Mouse (Mus musculus) c-Kit-negative CD71-positive TER-119-positive erythroid progenitor cells, embryonic 14.5 days (primary cell): ENCODE data around the gene Trpc2.
"Not testable (repeated sequence)": the region's sequence is repeated elsewhere in the genome, so short reads cannot be mapped to it uniquely, and the experiment has no call there.

Source experiments
- DNase-seq: peaks from one replicate; pipeline ENCODE4 v3.0.0-alpha.2; 2013; ENCODE audit warnings: low read depth, low spot score

The Trpc2 gene

GRCm38 (mm10) chr7:102082816-102083215 lies at the start of gene Trpc2:
TSS of gene Trpc2 (plus strand) at chr7:102083116.
- no peak for DNase-seq

DNA sequence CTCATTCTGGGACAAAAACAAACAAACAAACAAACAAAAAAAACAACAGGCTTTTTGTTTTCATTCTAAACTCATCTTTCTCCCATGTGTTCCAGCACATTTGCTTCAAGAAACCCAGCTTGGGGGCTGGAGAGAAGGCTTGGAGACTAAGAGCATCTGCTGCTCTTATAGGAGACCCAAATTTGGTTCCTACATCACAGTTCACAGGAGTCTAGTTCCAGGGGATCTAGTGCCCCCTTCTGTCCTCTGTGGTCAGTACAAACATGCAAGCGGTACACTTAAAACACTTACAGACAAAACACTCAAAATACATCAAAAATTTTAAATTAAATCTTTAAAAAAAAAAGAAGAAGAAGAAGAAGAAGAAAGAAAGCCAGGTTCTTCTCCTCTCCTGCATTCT lies 48.0 kb upstream of the Trpc2 start:
- no peak for DNase-seq

DNA sequence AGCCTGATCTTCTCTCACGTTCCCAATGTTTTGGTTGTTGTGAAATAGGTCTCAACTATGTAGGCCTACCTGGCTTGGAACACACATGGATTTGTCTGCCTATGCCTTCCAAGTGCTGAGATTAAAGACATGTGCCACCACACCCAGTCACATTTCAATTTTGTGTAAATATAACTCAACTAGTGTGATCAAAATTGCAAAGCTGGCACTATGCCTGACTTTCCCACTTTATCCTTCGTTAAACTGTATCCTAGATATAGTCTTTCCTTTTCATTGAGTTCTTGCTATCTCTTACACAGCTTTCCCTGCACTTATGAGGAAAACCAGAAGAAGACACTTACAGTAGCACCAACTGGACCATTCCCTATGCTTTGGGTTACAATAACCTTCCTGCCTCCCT lies 47.4 kb upstream of the Trpc2 start:
- DNase-seq, result no peak

GRCm38 (mm10) chr7:102037318-102037717 lies 45.6 kb upstream of the Trpc2 start:
- no peak for DNase-seq

DNA sequence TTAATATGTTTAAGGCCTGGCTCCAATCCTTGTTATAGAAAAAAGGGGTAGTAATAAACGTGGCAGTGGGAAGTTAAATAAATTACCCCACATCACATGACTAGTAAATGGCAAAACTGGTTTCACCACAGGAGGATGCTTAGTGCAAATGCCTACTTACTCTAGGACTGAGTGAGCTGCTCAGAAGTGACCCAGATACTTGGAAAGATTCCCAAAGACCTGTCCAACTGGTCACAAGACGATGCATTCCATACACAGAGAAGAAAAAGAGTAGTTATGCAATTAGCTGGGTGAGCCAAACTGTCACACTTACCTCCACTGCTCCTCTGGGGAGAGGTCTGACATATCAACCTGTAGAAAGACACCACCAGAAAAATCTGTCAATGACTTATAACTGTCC lies 40.6 kb upstream of the Trpc2 start:
- DNase-seq, result no peak

DNA sequence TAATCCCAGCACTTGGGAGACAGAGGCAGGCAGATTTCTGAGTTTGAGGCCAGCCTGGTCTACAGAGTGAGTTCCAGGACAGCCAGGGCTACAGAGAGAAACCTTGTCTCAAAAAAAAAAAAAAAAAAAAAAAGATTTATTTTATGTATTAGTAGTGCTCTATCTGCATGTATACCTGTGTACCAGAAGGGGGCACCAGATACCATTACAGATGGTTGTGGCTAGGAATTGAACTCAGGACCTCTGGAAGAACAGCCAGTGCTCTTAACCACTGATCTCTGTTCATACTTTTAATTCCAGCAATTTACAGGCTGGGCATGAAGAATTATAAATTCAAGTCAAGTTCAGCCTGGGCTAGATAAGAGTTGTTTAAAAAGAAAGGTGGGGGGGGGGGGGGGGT lies 34.4 kb upstream of the Trpc2 start:
- DNase-seq, result not testable (repeated sequence)

- DNase-seq, result no peak
These were observed 21.6 kb upstream of the Trpc2 start for GRCm38 (mm10) chr7:102061353-102061752.

- DNase-seq, result no peak
These were observed 20.7 kb upstream of the Trpc2 start for GRCm38 (mm10) chr7:102062203-102062602.

- no peak for DNase-seq
These were observed 19.0 kb upstream of the Trpc2 start for GRCm38 (mm10) chr7:102063891-102064290.

DNA sequence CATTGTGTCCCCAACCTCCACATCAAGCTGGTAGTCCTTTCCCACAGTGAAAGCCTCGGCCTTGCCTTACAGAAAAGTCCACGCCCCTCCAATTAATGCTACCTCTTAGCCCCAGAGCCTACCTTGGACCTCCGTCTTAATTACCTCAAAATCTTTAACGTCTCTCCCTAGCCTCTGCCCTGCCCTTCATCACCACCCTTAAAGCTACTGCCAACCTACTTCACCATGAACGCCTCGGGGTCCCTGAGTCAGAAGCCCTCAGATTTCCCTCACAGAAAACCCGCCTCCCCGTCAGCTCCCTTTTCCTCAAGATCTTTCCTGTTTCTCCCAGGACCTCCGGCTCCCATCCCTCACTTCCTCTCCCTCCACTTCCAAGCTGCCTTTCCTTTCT lies 18.3 kb upstream of the Trpc2 start:
- no peak for DNase-seq

DNA sequence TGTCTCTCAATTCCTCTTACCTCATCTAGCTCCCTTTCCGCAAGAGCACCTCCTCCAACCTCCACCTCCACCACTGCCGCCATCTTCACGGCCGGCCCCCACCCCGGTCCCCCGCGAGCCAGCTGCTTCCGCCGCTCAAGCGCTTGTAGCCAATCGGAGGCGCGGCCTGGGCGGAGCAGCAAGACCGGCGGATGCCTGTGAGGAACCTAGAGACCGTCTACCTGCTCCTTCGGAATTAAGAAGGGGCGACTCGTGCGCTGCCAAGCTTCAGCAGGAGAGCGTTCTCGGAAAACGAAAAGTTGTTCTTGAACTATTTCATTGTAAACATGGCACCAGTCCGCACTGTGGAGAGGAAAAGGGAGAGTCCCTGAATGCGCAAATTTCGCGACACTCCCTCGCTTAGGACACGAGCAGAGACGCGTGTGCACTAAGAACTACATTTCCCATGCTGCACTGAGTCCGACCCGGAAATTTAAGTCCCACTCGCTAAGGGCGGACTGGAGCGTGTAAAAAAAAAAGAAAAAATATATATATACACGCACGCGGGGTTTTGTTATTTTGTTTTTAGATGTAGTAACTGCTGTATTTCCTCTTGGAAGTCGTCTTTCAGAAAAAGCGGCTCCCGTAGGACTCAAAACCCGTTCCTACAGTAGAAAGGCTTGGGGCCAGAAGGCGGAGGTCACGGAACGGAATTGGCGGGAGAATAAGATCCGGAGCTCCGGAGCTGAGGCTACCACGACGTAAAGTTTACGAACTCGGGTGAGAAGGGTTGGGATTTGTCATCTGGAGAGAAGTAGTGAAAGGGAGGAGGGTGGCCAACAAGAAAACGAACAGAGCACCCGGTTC lies 17.6 kb upstream of the Trpc2 start, which contains the start of the genes Rnf121, Xndc1 and Xntrpc:
Gene Rnf121, minus strand, starts transcription at position 424 of the 846 bp plus-strand sequence.
Gene Xndc1, plus strand, starts transcription at position 466 of the 846 bp plus-strand sequence.
Gene Xntrpc, plus strand, starts transcription at position 668 of the 846 bp plus-strand sequence.
- peak; percentile 78 for DNase-seq

- no peak for DNase-seq
These were observed 16.6 kb upstream of the Trpc2 start for GRCm38 (mm10) chr7:102066363-102066762.

DNA sequence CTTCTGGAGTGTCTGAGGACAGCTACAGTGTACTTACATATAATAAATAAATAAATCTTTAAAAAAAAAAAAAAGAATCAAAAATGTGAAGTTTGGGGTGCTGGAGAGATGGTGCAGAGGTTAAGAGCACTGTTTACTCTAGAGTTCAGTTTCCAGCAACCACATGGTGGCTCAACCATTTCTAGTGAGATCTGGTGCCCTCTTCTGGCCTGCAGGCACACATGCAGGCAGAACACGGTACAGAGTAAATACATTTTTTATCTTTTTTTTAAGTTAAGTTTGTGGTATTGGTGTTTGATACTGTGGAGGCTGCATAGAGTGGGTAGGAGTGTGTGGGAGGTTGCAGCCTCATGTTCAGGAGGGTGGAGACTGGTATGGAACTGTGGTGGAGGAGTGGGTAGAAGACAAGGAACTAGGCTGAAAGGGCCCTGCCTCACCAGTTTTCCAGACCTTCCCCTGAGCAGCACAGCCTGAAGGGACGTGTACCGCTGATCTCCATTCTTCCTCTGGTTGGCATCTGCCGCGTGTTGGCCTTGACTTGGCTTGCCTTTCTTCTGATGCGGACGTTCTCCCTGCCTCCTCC lies 6.1 kb upstream of the Trpc2 start:
- peak; percentile 21 for DNase-seq

- DNase-seq, result no peak
These were observed 4.4 kb upstream of the Trpc2 start for GRCm38 (mm10) chr7:102078517-102078916.

- DNase-seq, result no peak
These were observed 2.6 kb upstream of the Trpc2 start for GRCm38 (mm10) chr7:102080311-102080710.

GRCm38 (mm10) chr7:102081784-102082183 lies 1.1 kb upstream of the Trpc2 start:
- DNase-seq, result no peak

DNA sequence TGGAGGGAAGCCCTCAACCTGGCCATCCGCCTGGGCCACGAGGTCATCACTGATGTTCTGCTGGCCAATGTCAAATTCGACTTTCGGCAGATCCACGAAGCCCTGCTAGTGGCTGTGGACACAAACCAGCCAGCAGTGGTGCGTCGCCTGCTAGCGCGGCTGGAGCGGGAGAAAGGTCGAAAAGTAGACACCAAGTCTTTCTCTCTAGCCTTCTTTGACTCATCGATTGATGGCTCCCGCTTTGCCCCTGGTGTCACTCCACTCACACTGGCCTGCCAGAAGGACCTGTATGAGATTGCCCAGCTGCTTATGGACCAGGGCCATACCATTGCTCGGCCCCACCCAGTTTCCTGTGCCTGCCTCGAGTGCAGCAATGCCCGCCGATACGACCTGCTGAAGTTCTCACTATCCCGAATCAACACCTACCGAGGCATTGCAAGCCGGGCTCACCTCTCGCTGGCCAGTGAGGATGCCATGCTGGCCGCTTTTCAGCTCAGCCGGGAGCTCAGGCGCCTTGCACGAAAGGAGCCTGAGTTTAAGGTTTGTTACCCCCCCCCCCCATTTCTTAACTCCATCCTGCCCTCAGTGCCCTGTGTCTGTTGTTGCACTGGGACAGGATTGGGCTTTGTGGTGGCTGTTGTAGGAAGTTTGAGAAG lies 1.3 kb downstream of the Trpc2 start:
- no peak for DNase-seq

GRCm38 (mm10) chr7:102087336-102087735 lies 4.4 kb downstream of the Trpc2 start:
- DNase-seq, result no peak

- no peak for DNase-seq
These were observed 17.1 kb downstream of the Trpc2 start for GRCm38 (mm10) chr7:102099760-102100661.

- no peak for DNase-seq
These were observed 18.0 kb downstream of the Trpc2 start for GRCm38 (mm10) chr7:102100868-102101267.

DNA sequence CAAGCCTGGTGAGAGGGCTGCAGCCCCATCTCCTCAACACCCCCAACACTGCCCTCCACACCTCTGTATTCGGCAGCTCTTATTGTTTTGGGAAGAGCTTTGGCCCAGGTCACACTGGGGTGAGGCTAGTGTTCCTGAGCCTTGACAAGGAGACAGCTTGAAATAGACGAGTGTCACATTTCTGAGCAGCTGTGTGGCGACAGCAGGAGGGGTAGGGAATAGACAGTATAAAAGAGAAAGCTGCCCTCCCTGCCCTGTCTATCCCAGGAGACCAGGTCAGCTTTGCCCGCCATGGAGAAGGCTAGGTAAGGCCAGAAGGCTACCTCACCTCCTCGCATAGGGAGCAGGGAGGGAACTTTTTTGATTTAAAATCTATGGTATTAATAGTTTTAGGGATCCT lies 18.6 kb downstream of the Trpc2 start, which contains the start of gene Art1:
Gene Art1, plus strand, starts transcription at position 257 of the 400 bp plus-strand sequence.
- no peak for DNase-seq
